Mouse (Mus musculus): ENCODE results near the gene 1700009N14Rik.

1700009N14Rik gene

GRCm38 (mm10) chr4:39450069-39450468 is at the start of gene 1700009N14Rik:
TSS of gene 1700009N14Rik (plus strand) at chr4:39450295.
- no peak for DNase-seq (ENCODE audit: low spot score in 2 of 2)

DNA sequence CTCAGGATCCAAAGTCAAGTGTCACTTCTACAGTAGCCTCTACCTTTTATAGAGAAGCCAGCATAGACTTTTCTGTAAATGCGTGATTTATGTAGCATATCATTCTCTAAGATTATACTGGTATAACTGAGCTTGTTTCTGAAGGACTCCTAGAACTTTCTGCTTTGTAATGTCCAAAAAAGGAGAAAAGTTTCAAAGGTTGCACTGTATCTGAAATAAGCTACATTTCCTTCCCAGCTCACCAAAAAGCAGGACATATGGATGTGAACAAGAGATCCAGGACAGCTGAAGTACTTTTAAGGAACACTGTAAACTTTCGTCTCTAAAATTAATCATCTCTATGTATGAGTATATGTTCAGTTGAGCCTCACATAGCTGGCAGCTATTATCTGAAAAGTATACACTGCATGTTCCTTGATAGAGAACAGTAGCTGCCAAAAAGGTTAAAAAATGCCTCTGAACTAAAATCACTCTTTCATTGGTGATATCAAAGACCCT is 12.2 kb upstream of the 1700009N14Rik start:
- DNase-seq (ENCODE audit: low spot score in 2 of 2), result no peak

- DNase-seq (ENCODE audit: low spot score in 2 of 2), result no peak
Measured at GRCm38 (mm10) chr4:39474291-39474690, 24.2 kb downstream of the 1700009N14Rik start.

- no peak for DNase-seq (ENCODE audit: low spot score in 2 of 2)
Measured at GRCm38 (mm10) chr4:39486393-39486792, 36.3 kb downstream of the 1700009N14Rik start.

- no peak for DNase-seq (ENCODE audit: low spot score in 2 of 2)
Measured at GRCm38 (mm10) chr4:39493596-39493995, 43.5 kb downstream of the 1700009N14Rik start.

GRCm38 (mm10) chr4:39495875-39496274 is 45.8 kb downstream of the 1700009N14Rik start:
- no peak for DNase-seq (ENCODE audit: low spot score in 2 of 2)
